Mouse (Mus musculus): ENCODE data around the gene Sycp3. TPM values are rescaled to one million over a fixed set of nuclear protein-coding genes. Genes with fewer than 3 reads are reported as not detected.

The Sycp3 gene
- polyA plus RNA-seq, 1 experiment from 2014 or later = 0.23 TPM

DNA sequence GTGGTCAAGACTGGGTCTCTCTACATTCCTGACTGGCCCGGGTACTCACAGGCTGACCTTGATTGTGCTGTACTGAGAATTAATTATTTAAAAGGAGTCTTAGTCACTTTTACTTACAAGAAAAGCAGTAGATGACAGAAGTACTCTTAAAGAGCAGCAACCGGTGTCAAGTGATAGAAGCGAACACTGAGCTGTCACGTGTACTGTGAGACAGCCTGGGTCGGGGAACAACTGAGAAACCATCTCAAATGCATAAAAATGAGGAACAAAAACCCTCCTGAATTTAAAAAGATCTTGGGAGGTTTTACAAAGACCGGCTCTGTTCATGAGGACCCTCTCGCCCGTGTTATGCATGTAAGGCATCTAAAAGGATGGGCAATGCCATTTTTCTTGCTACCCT is 33.3 kb downstream of the Sycp3 start:
- Histone ChIP-seq H3K36me3 (ENCODE audit: control insufficient read depth, insufficient read depth, low read length) (no peaks in the 10 kb centered on the region), H3K27me3 (replicated peaks; ENCODE audit: control insufficient read depth, insufficient read depth, low read length) (no peaks in the 10 kb centered on the region), H3K4me1 (replicated peaks; ENCODE audit: control insufficient read depth, insufficient read depth, low read length) (0 out of 2 replicates have a peak, but pooled peaks cover 3% of the 10 kb centered on the region), H3K9me3 (ENCODE audit: control insufficient read depth, low read length) (no peaks in the 10 kb centered on the region), H3K9ac (ENCODE audit: low read length) (no peak overlapping the region), H3K27ac (ENCODE audit: low read depth) (no peak overlapping the region), H3K4me2 (ENCODE audit: low read length) (no peak overlapping the region), H3K4me3 (ENCODE audit: low read depth, low read length) (no peak overlapping the region)
- ATAC-seq (replicated peaks; ENCODE audit: low FRiP score, low TSS enrichment, low read depth) (no peak), DNase-seq (ENCODE audit: low spot score) (no peak)
- 88% methylated on average over 8 of the region's 8 CpGs for WGBS

DNA sequence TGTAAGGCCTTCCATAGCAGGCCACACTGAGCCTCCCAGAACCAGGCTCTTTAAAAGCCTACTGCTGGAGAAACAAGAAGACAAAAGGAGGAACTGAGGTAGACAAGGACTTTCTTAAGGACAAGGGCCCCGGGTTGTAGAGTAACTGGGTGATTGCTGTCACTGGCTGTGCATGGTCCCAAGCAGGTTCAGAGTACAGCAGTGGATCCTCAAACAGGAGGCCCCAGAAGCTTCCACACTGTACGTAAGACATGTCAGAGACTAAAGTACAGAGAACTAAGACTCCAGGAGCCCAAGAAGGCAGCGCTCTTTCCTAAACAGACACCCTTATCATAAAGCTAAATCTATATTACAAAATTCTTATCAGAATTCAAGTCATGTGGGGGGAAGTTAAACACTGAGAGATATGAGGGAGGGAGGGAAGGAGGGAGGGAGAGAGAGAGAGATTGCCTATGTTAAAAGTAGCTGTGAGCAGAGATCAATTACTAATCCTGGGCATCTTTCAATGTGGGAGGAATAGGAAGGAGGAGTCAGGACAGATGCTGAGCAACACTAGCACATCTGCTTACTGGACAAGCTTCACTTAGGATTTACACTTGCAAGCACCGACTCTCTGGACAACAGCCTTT is 35.7 kb downstream of the Sycp3 start:
- Histone ChIP-seq H3K36me3 (ENCODE audit: control insufficient read depth, insufficient read depth, low read length) (no peaks in the 10 kb centered on the region), H3K9ac (ENCODE audit: low read length) (no peak overlapping the region), H3K4me2 (ENCODE audit: low read length) (no peak overlapping the region), H3K4me3 (ENCODE audit: low read depth, low read length) (no peak overlapping the region), H3K4me1 (replicated peaks; ENCODE audit: control insufficient read depth, insufficient read depth, low read length) (0 out of 2 replicates have a peak, but pooled peaks cover 3% of the 10 kb centered on the region), H3K27me3 (replicated peaks; ENCODE audit: control insufficient read depth, insufficient read depth, low read length) (no peaks in the 10 kb centered on the region), H3K9me3 (ENCODE audit: control insufficient read depth, low read length) (no peaks in the 10 kb centered on the region), H3K27ac (ENCODE audit: low read depth) (no peak overlapping the region)
- DNase-seq (ENCODE audit: low spot score) (no peak), ATAC-seq (replicated peaks; ENCODE audit: low FRiP score, low TSS enrichment, low read depth) (no peak)
- 76% methylated on average over 4 of the region's 4 CpGs for WGBS

DNA sequence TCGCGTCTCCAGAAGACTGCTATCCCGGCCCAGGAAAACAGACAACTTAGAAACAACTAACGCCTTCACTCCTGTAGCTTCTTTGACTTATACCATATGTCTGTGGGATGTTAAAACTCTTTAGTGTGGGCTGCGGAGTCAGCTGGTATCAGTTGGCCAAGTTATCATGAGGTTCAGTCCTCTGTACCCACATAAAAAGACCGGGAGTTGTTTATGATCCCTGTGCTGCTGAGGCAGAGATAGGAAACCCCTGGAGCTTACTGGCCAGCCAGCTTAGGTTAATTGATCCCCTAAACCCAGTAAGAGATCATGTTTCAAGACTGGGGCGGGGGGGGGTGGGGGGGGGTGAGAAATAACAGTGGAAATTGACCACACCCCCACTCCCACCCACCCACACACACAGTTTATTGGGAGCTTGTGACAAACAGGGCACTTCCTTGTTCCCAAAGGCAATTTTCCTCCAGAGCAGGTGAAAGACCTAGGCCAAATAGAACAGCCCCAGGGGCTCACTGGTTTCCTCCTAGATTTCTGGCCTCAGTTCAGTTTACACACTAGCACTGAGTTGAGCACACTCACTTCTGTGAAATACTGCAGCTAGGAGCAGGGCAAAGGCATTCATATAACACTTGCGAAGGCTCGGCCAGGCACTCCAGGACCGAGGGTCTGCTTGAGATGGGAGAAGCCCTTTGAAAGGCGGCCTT is 37.6 kb downstream of the Sycp3 start:
- no peak for DNase-seq (ENCODE audit: low spot score)
- Histone ChIP-seq H3K4me3 (ENCODE audit: low read depth, low read length) (no peak overlapping the region), H3K4me1 (replicated peaks; ENCODE audit: control insufficient read depth, insufficient read depth, low read length) (peaks cover 6% of the 10 kb centered on the region), H3K27me3 (replicated peaks; ENCODE audit: control insufficient read depth, insufficient read depth, low read length) (no peaks in the 10 kb centered on the region), H3K9ac (ENCODE audit: low read length) (no peak overlapping the region), H3K36me3 (ENCODE audit: control insufficient read depth, insufficient read depth, low read length) (no peaks in the 10 kb centered on the region), H3K27ac (ENCODE audit: low read depth) (no peak overlapping the region), H3K9me3 (ENCODE audit: control insufficient read depth, low read length) (no peaks in the 10 kb centered on the region), H3K4me2 (ENCODE audit: low read length) (no peak overlapping the region)
- ATAC-seq (replicated peaks; ENCODE audit: low FRiP score, low TSS enrichment, low read depth) = peak; percentile 60
- WGBS = 48% methylated on average over 11 of the region's 11 CpGs

DNA sequence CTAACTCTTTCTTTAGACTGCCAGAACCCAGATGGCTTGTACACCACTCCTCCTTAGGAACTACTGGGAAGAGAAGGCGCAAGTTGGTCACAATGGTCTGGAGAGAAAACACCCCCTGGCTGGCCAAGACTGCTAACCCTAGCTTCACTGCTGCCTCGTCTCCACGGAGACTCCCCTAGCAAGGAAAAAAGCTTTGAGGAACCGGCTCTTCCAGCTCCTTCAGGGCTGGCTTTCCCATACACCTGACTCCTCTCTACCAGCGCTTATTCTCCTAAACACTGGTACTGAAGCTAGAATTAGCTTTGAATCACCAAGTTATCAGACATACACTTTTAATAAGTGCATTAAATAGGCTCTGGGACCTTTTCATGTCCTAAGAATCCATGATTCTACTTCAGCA is 40.6 kb downstream of the Sycp3 start:
- H3K4me1 ChIP-seq (replicated peaks; ENCODE audit: control insufficient read depth, insufficient read depth, low read length) = peaks cover 6% of the 10 kb centered on the region
- DNase-seq (ENCODE audit: low spot score) = no peak

DNA sequence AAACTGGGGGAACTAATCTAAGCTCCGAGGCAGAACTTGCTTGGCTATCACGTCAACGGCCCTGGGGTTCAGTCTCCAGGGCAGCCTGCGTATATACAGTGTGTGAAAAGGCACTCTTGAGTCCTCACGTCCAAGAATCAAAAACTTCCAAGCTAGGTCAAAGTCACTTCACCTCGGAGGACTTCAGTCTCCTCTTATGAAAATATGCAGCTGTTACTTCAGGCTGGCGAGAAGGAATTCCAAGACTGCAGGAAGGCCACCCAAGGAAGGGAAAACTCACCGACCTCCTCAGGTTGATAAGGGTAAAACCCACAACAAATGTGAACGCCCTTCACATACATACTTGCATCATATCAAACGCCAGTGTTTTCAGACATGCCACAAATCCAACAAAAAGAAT is 42.0 kb downstream of the Sycp3 start:
- ATAC-seq (replicated peaks; ENCODE audit: low FRiP score, low TSS enrichment, low read depth) = no peak
- 58% methylated on average over 10 of the region's 10 CpGs for WGBS
- Histone ChIP-seq H3K4me3 (ENCODE audit: low read depth, low read length) (no peak overlapping the region), H3K4me2 (ENCODE audit: low read length) (peak overlapping the region; percentile 69; the same call in 1 of the 2 replicates), H3K27ac (ENCODE audit: low read depth) (no peak overlapping the region), H3K9me3 (ENCODE audit: control insufficient read depth, low read length) (no peaks in the 10 kb centered on the region), H3K36me3 (ENCODE audit: control insufficient read depth, insufficient read depth, low read length) (no peaks in the 10 kb centered on the region), H3K9ac (ENCODE audit: low read length) (no peak overlapping the region), H3K27me3 (replicated peaks; ENCODE audit: control insufficient read depth, insufficient read depth, low read length) (no peaks in the 10 kb centered on the region), H3K4me1 (replicated peaks; ENCODE audit: control insufficient read depth, insufficient read depth, low read length) (peaks cover 6% of the 10 kb centered on the region)
- no peak for DNase-seq (ENCODE audit: low spot score)

More for the DNA sequence above, 40.6 kb downstream of the Sycp3 start:
- H3K4me2 ChIP-seq (ENCODE audit: low read length) = no peak overlapping the region
- no peak overlapping the region for H3K9ac ChIP-seq (ENCODE audit: low read length)
- ATAC-seq (replicated peaks; ENCODE audit: low FRiP score, low TSS enrichment, low read depth) = no peak
- H3K36me3 ChIP-seq (ENCODE audit: control insufficient read depth, insufficient read depth, low read length) = no peaks in the 10 kb centered on the region
- H3K4me3 ChIP-seq (ENCODE audit: low read depth, low read length) = no peak overlapping the region
- H3K9me3 ChIP-seq (ENCODE audit: control insufficient read depth, low read length) = no peaks in the 10 kb centered on the region
- 70% methylated on average over 5 of the region's 5 CpGs for WGBS
- H3K27me3 ChIP-seq (replicated peaks; ENCODE audit: control insufficient read depth, insufficient read depth, low read length) = no peaks in the 10 kb centered on the region
- no peak overlapping the region for H3K27ac ChIP-seq (ENCODE audit: low read depth)

DNA sequence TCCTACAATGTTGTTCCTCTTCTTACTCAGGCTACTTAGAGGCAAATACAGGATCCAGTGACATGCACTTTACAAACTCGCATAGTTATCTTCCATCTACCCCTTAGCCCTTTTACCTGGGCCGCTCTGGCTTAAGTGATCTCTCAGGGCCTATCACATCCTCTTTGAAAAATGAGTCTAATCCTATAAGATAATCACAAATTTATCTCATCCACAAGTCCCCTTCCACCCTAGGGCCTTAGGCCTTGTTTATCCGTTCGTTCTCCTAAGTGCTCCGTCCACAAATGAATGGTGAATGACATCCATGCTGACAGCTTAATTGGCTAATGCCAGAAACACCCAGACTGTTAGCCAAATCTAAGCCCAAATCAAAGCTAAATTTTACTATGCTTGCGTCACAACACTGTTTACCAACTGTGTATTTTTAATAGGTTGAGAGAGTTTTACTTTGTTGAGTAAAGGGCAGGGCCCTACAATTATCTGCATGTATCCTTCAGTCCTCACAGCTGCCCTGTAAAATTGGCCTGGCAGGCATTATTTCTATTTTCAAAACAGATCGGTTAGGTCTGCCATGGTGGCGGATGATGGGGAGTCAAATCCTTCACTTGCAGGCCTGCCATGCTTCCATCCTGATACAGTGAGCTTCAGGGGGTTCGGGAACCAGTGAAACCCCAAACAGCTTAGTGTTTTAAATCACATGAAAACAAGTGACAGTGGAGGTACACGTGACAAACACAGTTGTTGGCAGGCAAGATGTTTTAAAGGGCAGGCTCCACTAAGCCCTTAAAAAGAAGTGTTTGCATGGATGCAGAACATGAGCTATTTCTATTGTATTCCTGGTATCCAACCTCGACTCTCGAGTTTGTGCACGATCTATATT is 42.8 kb downstream of the Sycp3 start:
- Histone ChIP-seq H3K27me3 (replicated peaks; ENCODE audit: control insufficient read depth, insufficient read depth, low read length) (no peaks in the 10 kb centered on the region), H3K9ac (ENCODE audit: low read length) (no peak overlapping the region; the same call in 1 of the 2 replicates), H3K4me1 (replicated peaks; ENCODE audit: control insufficient read depth, insufficient read depth, low read length) (peaks cover 4% of the 10 kb centered on the region), H3K4me3 (ENCODE audit: low read depth, low read length) (peak overlapping the region; percentile 82), H3K27ac (ENCODE audit: low read depth) (no peak overlapping the region), H3K36me3 (ENCODE audit: control insufficient read depth, insufficient read depth, low read length) (no peaks in the 10 kb centered on the region), H3K4me2 (ENCODE audit: low read length) (peak overlapping the region; percentile 69), H3K9me3 (ENCODE audit: control insufficient read depth, low read length) (no peaks in the 10 kb centered on the region)
- DNase-seq (ENCODE audit: low spot score) (no peak), ATAC-seq (replicated peaks; ENCODE audit: low FRiP score, low TSS enrichment, low read depth) (no peak)
- WGBS = 71% methylated on average over 13 of the region's 13 CpGs

DNA sequence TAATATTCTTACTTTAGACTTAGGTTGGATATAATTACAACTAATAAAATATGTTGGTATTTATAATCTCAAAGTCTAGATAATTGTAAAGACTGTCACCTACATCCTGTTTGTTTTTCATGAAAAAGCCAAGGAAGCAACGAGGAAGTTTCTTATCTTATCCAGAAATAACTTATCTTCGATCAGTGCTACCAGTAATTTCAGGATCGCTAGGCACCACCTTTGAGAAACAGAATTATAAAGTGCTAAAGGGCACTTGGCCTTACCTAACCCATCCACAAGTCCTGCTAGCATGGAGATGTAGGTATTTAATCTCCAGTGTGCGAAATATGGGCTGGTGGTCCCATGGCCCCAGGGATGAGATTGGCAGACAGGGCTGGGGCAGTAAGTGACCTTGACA is 43.5 kb downstream of the Sycp3 start:
- Histone ChIP-seq H3K9ac (ENCODE audit: low read length) (peak overlapping the region; percentile 66), H3K27me3 (replicated peaks; ENCODE audit: control insufficient read depth, insufficient read depth, low read length) (no peaks in the 10 kb centered on the region), H3K27ac (ENCODE audit: low read depth) (no peak overlapping the region), H3K4me3 (ENCODE audit: low read depth, low read length) (peak overlapping the region; percentile 82), H3K36me3 (ENCODE audit: control insufficient read depth, insufficient read depth, low read length) (no peaks in the 10 kb centered on the region), H3K9me3 (ENCODE audit: control insufficient read depth, low read length) (no peaks in the 10 kb centered on the region), H3K4me1 (replicated peaks; ENCODE audit: control insufficient read depth, insufficient read depth, low read length) (peaks cover 4% of the 10 kb centered on the region), H3K4me2 (ENCODE audit: low read length) (peak overlapping the region; percentile 69)
- 44% methylated on average over 4 of the region's 4 CpGs for WGBS
- DNase-seq (ENCODE audit: low spot score) = no peak
- ATAC-seq (replicated peaks; ENCODE audit: low FRiP score, low TSS enrichment, low read depth) = no peak

DNA sequence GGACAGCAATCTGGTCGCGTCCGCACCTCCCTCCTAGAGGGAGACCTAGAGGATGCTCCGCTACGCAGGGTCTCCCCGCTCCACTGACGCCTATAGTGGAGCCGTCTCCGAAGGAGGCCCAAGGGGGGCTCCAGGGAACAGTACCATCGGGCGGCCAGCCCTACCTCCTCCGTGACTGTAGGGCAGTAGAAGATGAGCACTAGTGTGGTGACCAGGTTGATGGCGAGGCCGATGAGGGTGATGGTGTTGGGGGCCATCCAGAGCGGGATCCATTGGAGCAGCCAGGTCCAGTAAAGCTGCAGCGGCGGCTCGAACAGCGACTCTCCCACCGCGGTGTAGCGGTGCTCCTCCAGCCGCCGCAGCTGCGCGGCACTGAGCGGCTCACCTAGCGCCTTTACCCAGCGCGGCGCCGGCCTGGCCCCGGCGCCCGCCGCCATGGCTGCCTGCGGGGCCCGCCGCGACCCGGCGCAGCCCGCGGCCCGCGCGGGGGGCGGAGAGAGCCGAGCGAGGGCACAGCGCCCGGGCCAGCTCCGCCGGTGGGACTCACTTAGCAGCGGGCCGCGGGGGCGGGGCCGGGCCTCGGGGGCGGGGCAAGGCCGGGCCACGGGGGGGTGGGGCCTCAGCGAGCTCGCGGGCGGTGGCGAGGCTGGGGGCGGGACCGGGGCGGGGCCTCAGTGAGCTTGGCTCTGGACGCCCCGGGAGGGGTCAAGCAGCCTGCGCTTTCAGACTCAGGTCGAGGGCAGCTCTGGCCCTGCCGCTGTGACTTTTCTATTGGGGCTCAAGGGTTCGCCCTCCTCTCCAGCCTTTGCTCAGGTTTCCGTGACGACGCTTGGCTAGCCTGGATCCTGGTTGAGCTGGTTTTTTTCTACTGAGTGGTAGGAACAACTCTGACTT is 44.3 kb downstream of the Sycp3 start, which contains the start of gene Chpt1:
Gene Chpt1 (minus strand): TSS at position 653 of the 894 bp plus-strand sequence.
- H3K4me3 ChIP-seq (ENCODE audit: low read depth, low read length) = peak within 1 kb of the TSS; percentile 82
- H3K4me1 ChIP-seq (replicated peaks; ENCODE audit: control insufficient read depth, insufficient read depth, low read length) = peaks cover 4% of the 10 kb centered on the region
- H3K27me3 ChIP-seq (replicated peaks; ENCODE audit: control insufficient read depth, insufficient read depth, low read length) = no peaks in the 10 kb centered on the region
- H3K27ac ChIP-seq (ENCODE audit: low read depth) = peak within 1 kb of the TSS; percentile 62
- H3K36me3 ChIP-seq (ENCODE audit: control insufficient read depth, insufficient read depth, low read length) = no peaks in the 10 kb centered on the region
- DNase-seq (ENCODE audit: low spot score) = peak; percentile 93
- under 1% methylated on average over 63 of the region's 80 CpGs for WGBS
- no peaks in the 10 kb centered on the region for H3K9me3 ChIP-seq (ENCODE audit: control insufficient read depth, low read length)
- peak within 1 kb of the TSS; percentile 69 for H3K4me2 ChIP-seq (ENCODE audit: low read length)
- ATAC-seq (replicated peaks; ENCODE audit: low FRiP score, low TSS enrichment, low read depth) = peak; percentile 93
- H3K9ac ChIP-seq (ENCODE audit: low read length) = peak within 1 kb of the TSS; percentile 66

All from intestine, embryonic 14.5 days (tissue).